Mouse (Mus musculus) gastrocnemius, postnatal 25 days (tissue): ENCODE results near the gene Dffb. TPM values are rescaled to one million over a fixed set of nuclear protein-coding genes. Genes with fewer than 3 reads are reported as not detected.

Source experiments
- total RNA-seq, 2 experiments: library from RNA; stranded (reverse); gene quantifications; 1 replicate in 1 of 2; 2 replicates in 1 of 2; pipeline ENCODE4 v1.2.3; 2021

Dffb gene
- total RNA-seq, 2 experiments from 2014 or later: 2.2 to 2.7 TPM

Other genes with a start within 250 kb of the Dffb start
- 10 to 100 TPM; 13.6 to 14.7 TPM for gene A430005L14Rik, start 17.9 kb downstream of the Dffb start, total RNA-seq
- 10 to 100 TPM; 20.0 to 21.9 TPM for gene Cep104, start 68 bp upstream of the Dffb start, total RNA-seq
- 10 to 100 TPM; 19.6 to 21.4 TPM for gene Lrrc47, start 36.6 kb upstream of the Dffb start, total RNA-seq
- gene Smim1, start 51.1 kb upstream of the Dffb start, total RNA-seq: 1 to 10 TPM; 2.2 to 3.4 TPM
- gene Ccdc27, start 67.6 kb upstream of the Dffb start, total RNA-seq: not detected
- under 1 TPM in 1 of 2 experiments, not detected in 1; 0.38 TPM for gene Trp73, start 165.1 kb upstream of the Dffb start, total RNA-seq
- gene Wrap73, start 167.2 kb upstream of the Dffb start, total RNA-seq: 1 to 10 TPM; 7.9 to 9.7 TPM
- gene Tprgl, start 185.5 kb upstream of the Dffb start, total RNA-seq: 10 to 100 TPM; 83.2 to 86.8 TPM
- 1 to 10 TPM; 2.1 to 2.2 TPM for gene Megf6, start 195.6 kb upstream of the Dffb start, total RNA-seq